Mouse (Mus musculus): ENCODE data around the gene Olfr538.
"Not testable (repeated sequence)": the region's sequence is repeated elsewhere in the genome, so short reads cannot be mapped to it uniquely, and the experiment has no call there.

The Olfr538 gene

GRCm38 (mm10) chr7:140567586-140567985 lies at the start of gene Olfr538:
TSS of gene Olfr538 (plus strand) at chr7:140567886.
- no peak for DNase-seq (ENCODE audit: low spot score)

DNA sequence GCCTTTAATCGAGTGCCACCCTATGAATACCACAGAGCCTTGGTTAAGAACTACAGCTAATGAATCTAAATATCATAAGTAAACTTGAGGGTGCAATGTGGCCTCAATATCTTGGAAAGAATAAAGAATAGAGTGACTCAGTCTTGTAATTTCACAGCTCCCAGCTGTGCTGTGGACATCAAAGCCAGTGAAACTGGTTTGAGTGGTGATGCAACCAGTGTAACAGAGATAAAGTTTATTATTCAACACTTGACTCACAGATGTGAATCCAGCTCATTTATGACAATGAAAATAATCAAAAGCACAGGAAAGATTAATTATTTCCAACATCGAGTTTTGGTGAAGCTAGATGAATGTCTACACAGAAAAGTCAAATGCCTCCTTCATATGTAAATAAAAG lies 27.9 kb upstream of the Olfr538 start:
- no peak for DNase-seq (ENCODE audit: low spot score)

- not testable (repeated sequence) for DNase-seq (ENCODE audit: low spot score)
Measured at GRCm38 (mm10) chr7:140600969-140601368, 33.3 kb downstream of the Olfr538 start, which contains the start of gene Olfr46. TSS of gene Olfr46 (plus strand) at chr7:140601269.

Measured in embryo, embryonic 10 days (tissue).